Mouse (Mus musculus) myocyte (in vitro differentiated cells): ENCODE results near the gene Gapt. TPM values are rescaled to one million over a fixed set of nuclear protein-coding genes. Genes with fewer than 3 reads are reported as not detected.
A peak's percentile ranks its signal among the peaks of the same experiment; 100 is the strongest.

Experiments used
- H3K27me3 ChIP-seq: one replicate; pipeline ENCODE4 v1.6.1; 2011; ENCODE audit not compliant: control insufficient read depth, insufficient read depth, insufficient read length
- H3K36me3 ChIP-seq: one replicate; pipeline ENCODE4 v1.6.1; 2011; ENCODE audit not compliant: control insufficient read depth, insufficient read depth
- H3K4me2 ChIP-seq: one replicate; pipeline ENCODE4 v1.6.1; 2011; ENCODE audit warnings: low read depth, control low read depth
- H3K4me3 ChIP-seq: one replicate; pipeline ENCODE4 v1.5.1; 2011; ENCODE audit warnings: mild to moderate bottlenecking, control low read depth, moderate library complexity
- H3K79me2 ChIP-seq: one replicate; pipeline ENCODE4 v1.6.1; 2011; ENCODE audit not compliant: control insufficient read depth, insufficient read depth
- H3ac ChIP-seq: one replicate; pipeline ENCODE4 v1.6.1; 2011; ENCODE audit not compliant: control insufficient read depth, insufficient read length
- CEBPB ChIP-seq: IDR thresholded peaks from 2 replicates; pipeline ENCODE4 v1.6.1; 2011; ENCODE audit warnings: mild to moderate bottlenecking, moderate library complexity; ENCODE audit not compliant: poor library complexity, insufficient read depth, severe bottlenecking
- POLR2AphosphoS2 ChIP-seq: IDR thresholded peaks from one replicate; pipeline ENCODE4 v1.6.1; 2011; ENCODE audit warnings: low read depth, control low read depth; ENCODE audit not compliant: insufficient read length
- SRF ChIP-seq: IDR thresholded peaks from one replicate; pipeline ENCODE4 v1.6.1; 2011; ENCODE audit warnings: low read depth; ENCODE audit not compliant: control insufficient read depth, insufficient read length
- polyA plus RNA-seq: library from polyadenylated mRNA; unstranded; fragments of >200 nt; fragmentation: generic; extraction: Trizol; gene quantifications from one replicate; pipeline ENCODE4 v1.2.1, GENCODE M21; 2012; ENCODE audit warnings: missing spikeins

Gene Gapt
- polyA plus RNA-seq, 1 experiment = not detected

GRCm38 (mm10) chr13:110307188-110307587, 49.8 kb downstream of the Gapt start:
- H3ac ChIP-seq = no peak overlapping the region
- H3K79me2 ChIP-seq = no peaks in the 10 kb centered on the region
- no peaks in the 10 kb centered on the region for H3K27me3 ChIP-seq
- H3K4me3 ChIP-seq = no peak overlapping the region
- H3K4me2 ChIP-seq = no peak overlapping the region
- TF ChIP-seq POLR2AphosphoS2 (no peak), SRF (no peak), CEBPB (peak; percentile 83)
- no peaks in the 10 kb centered on the region for H3K36me3 ChIP-seq

Other genes starting within 250 kb of the Gapt start
- 0.05 TPM for gene Rab3c, start 76.2 kb downstream of the Gapt start, polyA plus RNA-seq
- 97.6 TPM for gene Plk2, start 37.8 kb upstream of the Gapt start, polyA plus RNA-seq